Mouse (Mus musculus) liver, adult 2 months (tissue): ENCODE measurements around the gene Atp13a3.

Experiments
- CTCF ChIP-seq: fragments of 200-500 bp; IDR thresholded peaks from 2 replicates; pipeline ENCODE4 v1.5.1; 2011; ENCODE audit warnings: low read depth, low read length, control low read depth
- POLR2A ChIP-seq: fragments of 200-500 bp; IDR thresholded peaks from 2 replicates; pipeline ENCODE4 v1.6.1; 2011; ENCODE audit warnings: low read length, control low read depth; ENCODE audit not compliant: insufficient read depth; ENCODE audit errors: extremely low read depth

- TF ChIP-seq POLR2A (no peak), CTCF (no peak)
Observed at GRCm38 (mm10) chr16:30273065-30273464, 132.7 kb downstream of the Atp13a3 start.
